Mouse (Mus musculus) embryonic fibroblast, embryonic 13.5 days (primary cell): ENCODE results near the gene Ccin. TPM values are rescaled to one million over a fixed set of nuclear protein-coding genes. Genes with fewer than 3 reads are reported as not detected.

ENCODE experiments used
- H3K27ac ChIP-seq: 2 replicates; pipeline ENCODE4 v1.5.1; 2012; ENCODE audit warnings: low read length, control low read depth, inconsistent platforms; ENCODE audit not compliant: insufficient read depth
- H3K4me1 ChIP-seq: 2 replicates; pipeline ENCODE4 v1.6.1; 2011; ENCODE audit warnings: low read length; ENCODE audit not compliant: control insufficient read depth, insufficient read depth
- H3K4me3 ChIP-seq: 2 replicates; pipeline ENCODE4 v1.5.1; 2011; ENCODE audit warnings: mild to moderate bottlenecking, control low read depth, low read length; ENCODE audit not compliant: insufficient read depth
- CTCF ChIP-seq: IDR thresholded peaks from 2 replicates; pipeline ENCODE4 v1.5.1; 2011; ENCODE audit warnings: mild to moderate bottlenecking, control low read depth, low read length, moderate library complexity, borderline replicate concordance; ENCODE audit not compliant: insufficient read depth
- POLR2A ChIP-seq: IDR thresholded peaks from 2 replicates; pipeline ENCODE4 v1.6.1; 2011; ENCODE audit warnings: low read depth, mild to moderate bottlenecking, control low read depth, low read length, moderate library complexity
- polyA plus RNA-seq: library from polyadenylated mRNA; stranded (reverse); fragments of >200 nt; gene quantifications from 2 replicates; pipeline ENCODE4 v1.2.4, GENCODE M21; 2011; ENCODE audit warnings: low read depth; ENCODE audit not compliant: missing spikeins, insufficient read length

Gene Ccin
- polyA plus RNA-seq, 1 experiment, result 0.26 TPM

- Histone ChIP-seq H3K4me3 (no peak overlapping the region), H3K27ac (no peak overlapping the region), H3K4me1 (peaks cover 9% of the 10 kb centered on the region)
- TF ChIP-seq CTCF (no peak), POLR2A (no peak)
These were observed 23.1 kb upstream of the Ccin start for GRCm38 (mm10) chr4:43960207-43960606.

- H3K27ac ChIP-seq, result peak overlapping the region; percentile 63
- TF ChIP-seq POLR2A (no peak), CTCF (no peak)
- H3K4me1 ChIP-seq, result peaks cover 29% of the 10 kb centered on the region
- no peak overlapping the region for H3K4me3 ChIP-seq
These were observed 18.9 kb upstream of the Ccin start for GRCm38 (mm10) chr4:43964326-43964833.

- no peak overlapping the region for H3K4me3 ChIP-seq
- no peak for TF ChIP-seq POLR2A
- no peak for TF ChIP-seq CTCF
- H3K4me1 ChIP-seq, result peaks cover 29% of the 10 kb centered on the region
- peak overlapping the region; percentile 63 for H3K27ac ChIP-seq
These were observed 18.2 kb upstream of the Ccin start for GRCm38 (mm10) chr4:43964951-43965684.

GRCm38 (mm10) chr4:43965856-43966535, 17.3 kb upstream of the Ccin start:
- peak overlapping the region; percentile 63; the same call in 1 of the 2 replicates for H3K27ac ChIP-seq
- no peak overlapping the region for H3K4me3 ChIP-seq
- peaks cover 34% of the 10 kb centered on the region for H3K4me1 ChIP-seq
- no peak for TF ChIP-seq POLR2A

- no peak overlapping the region for H3K4me3 ChIP-seq
- peaks cover 48% of the 10 kb centered on the region for H3K4me1 ChIP-seq
- TF ChIP-seq POLR2A (no peak), CTCF (no peak)
- peak overlapping the region; percentile 86 for H3K27ac ChIP-seq
These were observed 14.6 kb upstream of the Ccin start for GRCm38 (mm10) chr4:43968650-43969049.

GRCm38 (mm10) chr4:43969373-43969772, 13.9 kb upstream of the Ccin start:
- Histone ChIP-seq H3K4me1 (peaks cover 43% of the 10 kb centered on the region), H3K27ac (peak overlapping the region; percentile 75), H3K4me3 (no peak overlapping the region)
- TF ChIP-seq POLR2A (no peak), CTCF (no peak)

GRCm38 (mm10) chr4:43970393-43971330, 12.6 kb upstream of the Ccin start:
- no peak overlapping the region for H3K4me3 ChIP-seq
- TF ChIP-seq POLR2A (no peak), CTCF (peak; percentile 16; the same call in 1 of the 2 replicates)
- peaks cover 39% of the 10 kb centered on the region for H3K4me1 ChIP-seq
- peak overlapping the region; percentile 75; the same call in 1 of the 2 replicates for H3K27ac ChIP-seq

- TF ChIP-seq CTCF (no peak), POLR2A (no peak)
- H3K4me1 ChIP-seq, result peaks cover 44% of the 10 kb centered on the region
- no peak overlapping the region for H3K4me3 ChIP-seq
- peak overlapping the region; percentile 95 for H3K27ac ChIP-seq
These were observed 11.6 kb upstream of the Ccin start for GRCm38 (mm10) chr4:43971541-43972136.

GRCm38 (mm10) chr4:43972137-43972591, 11.1 kb upstream of the Ccin start:
- Histone ChIP-seq H3K27ac (peak overlapping the region; percentile 95), H3K4me1 (peaks cover 44% of the 10 kb centered on the region), H3K4me3 (no peak overlapping the region)
- TF ChIP-seq CTCF, result no peak
- TF ChIP-seq POLR2A, result peak; percentile 87

GRCm38 (mm10) chr4:43973526-43973981, 9.7 kb upstream of the Ccin start:
- Histone ChIP-seq H3K4me1 (peaks cover 37% of the 10 kb centered on the region), H3K4me3 (no peak overlapping the region), H3K27ac (no peak overlapping the region)
- TF ChIP-seq CTCF (no peak), POLR2A (no peak)
